Mouse (Mus musculus) left cerebral cortex, postnatal 10 days (tissue): ENCODE measurements around the gene Rpl13. TPM values are rescaled to one million over a fixed set of nuclear protein-coding genes. Genes with fewer than 3 reads are reported as not detected.

Experiments used
- DNase-seq, 2 experiments: peaks; one replicate each; pipeline ENCODE4 v3.0.0; 2021 to 2022; ENCODE audit warnings: low spot score in 2 of 2, mixed read lengths in 1 of 2; ENCODE audit errors: extremely low spot score in 1 of 2
- intact Hi-C: fragments of 180-260 bp; cut with DNase I; formaldehyde crosslinking; loops from one replicate; pipeline ENCODE4 v1.15.1; 2025
- microRNA-seq: library from miRNA; unstranded; fragments of <30 nt; microRNA quantifications from one replicate; pipeline ENCODE4 v1.2.0, GENCODE M21; 2022
- total RNA-seq, 2 experiments: library from RNA; stranded (reverse); gene quantifications; 2 replicates each; pipeline ENCODE4 v1.2.3; 2021

Gene Rpl13
- total RNA-seq, 2 experiments from 2014 or later: 451 to 456 TPM

DNA sequence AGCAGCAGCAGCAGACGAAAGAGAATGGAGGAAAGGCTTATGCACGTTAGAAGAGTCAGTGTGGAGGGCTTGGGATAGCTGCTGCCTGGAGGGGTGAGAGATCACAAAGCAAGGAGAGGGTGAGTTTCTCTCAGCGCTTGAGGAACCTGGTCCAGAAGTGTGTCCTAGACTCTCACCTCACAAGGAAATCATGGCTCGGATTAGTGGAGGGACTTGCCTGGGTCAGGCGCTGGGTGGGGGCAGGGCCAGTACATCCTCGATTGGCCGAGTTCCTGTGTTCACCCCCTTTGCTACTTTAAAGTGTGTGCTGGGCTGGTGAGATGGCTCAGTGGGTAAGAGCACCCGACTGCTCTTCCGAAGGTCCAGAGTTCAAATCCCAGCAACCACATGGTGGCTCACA lies 33.7 kb downstream of the Rpl13 start:
- intact Hi-C loops: no loop called here
- DNase-seq: no peak

GRCm38 (mm10) chr8:123136287-123136686 lies 34.1 kb downstream of the Rpl13 start:
- intact Hi-C loops: no loop called here
- DNase-seq: no peak

GRCm38 (mm10) chr8:123137645-123138077 lies 35.5 kb downstream of the Rpl13 start:
- intact Hi-C loops: no loop called here
- peak; percentile 31 to 74 for DNase-seq

GRCm38 (mm10) chr8:123138741-123139140 lies 36.6 kb downstream of the Rpl13 start:
- intact Hi-C loops: no loop called here
- no peak for DNase-seq

- intact Hi-C loops: no loop called here
- peak; percentile 79 to 82 for DNase-seq
Measured at GRCm38 (mm10) chr8:123141741-123142462, 39.8 kb downstream of the Rpl13 start.

DNA sequence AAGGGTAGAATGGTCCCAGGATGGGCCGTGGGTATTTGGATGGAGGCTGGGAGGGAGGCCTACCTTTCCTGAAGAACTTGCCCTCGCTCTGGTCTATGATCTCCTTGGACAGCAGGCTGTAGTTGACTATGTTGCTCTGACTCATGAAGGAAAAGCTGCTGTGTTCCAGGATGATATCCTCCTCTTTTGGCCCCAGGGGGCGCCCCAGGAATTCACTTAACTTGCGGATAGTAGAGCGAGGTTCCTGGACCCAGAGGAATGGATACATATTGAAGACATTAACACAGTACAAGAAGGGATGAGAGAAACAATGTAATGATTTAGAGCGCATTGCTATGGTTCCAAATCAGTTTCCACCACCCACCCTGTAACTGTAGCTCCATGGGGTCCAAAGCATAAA lies 43.1 kb downstream of the Rpl13 start:
- peak in 1 of 2 experiments; percentile 42 for DNase-seq
- intact Hi-C loops: loop anchor here (5.0 kb wide), 1 partner anchor 42 kb away; the partner anchor contains the start of gene Dpep1

DNA sequence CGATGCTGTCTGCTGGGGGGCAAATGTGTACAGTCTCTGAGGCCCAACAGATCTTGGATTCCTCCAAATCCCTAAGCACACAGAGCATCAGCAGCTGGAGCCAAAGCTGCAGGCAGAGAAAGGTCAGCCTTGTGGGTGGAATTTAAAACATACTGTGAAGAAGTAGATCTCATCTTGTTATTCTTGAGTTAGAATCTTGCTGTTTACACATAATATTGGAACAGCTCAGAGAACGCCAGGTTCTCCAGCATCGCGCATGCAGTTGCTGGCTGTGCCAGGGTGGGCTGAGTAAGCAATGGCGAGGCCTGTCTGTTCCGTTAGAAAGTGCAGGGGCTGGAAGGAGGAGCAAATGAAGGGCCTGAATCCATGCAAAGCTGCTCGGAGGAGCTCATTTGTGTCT lies 44.2 kb downstream of the Rpl13 start:
- intact Hi-C loops: loop anchor here (5.0 kb wide), 1 partner anchor 41 kb away; the partner anchor contains the start of gene Dpep1
- no peak for DNase-seq

- intact Hi-C loops: no loop called here
- DNase-seq: peak in 1 of 2 experiments; percentile 66
Measured at GRCm38 (mm10) chr8:123150737-123151171, 48.6 kb downstream of the Rpl13 start.

Small RNAs within 50 kb of the gene (microRNA-seq; reads per million reads assigned to microRNA genes)
- gene Mir7079 (not detected), gene Mir7080 (143 reads per million, percentile 60 among the genes with 10 or more reads in this experiment)

Other genes starting within 250 kb of the Rpl13 start
- gene Ankrd11, start 60.1 kb upstream of the Rpl13 start, total RNA-seq: 100 to 1,000 TPM; 137 to 138 TPM
- 10 to 100 TPM; 70.4 to 71.3 TPM for gene Spg7, start 39.4 kb upstream of the Rpl13 start, total RNA-seq
- 10 to 100 TPM; 75.7 to 94.1 TPM for gene Cpne7, start 15.0 kb downstream of the Rpl13 start, total RNA-seq
- gene Sult5a1, start 56.0 kb downstream of the Rpl13 start, total RNA-seq: not detected
- gene Dpep1, start 83.9 kb downstream of the Rpl13 start, total RNA-seq: not detected
- 100 to 1,000 TPM; 111 to 130 TPM for gene Chmp1a, start 110.4 kb downstream of the Rpl13 start, total RNA-seq
- 1 to 10 TPM; 6.3 to 7.5 TPM for gene Spata33, start 110.5 kb downstream of the Rpl13 start, total RNA-seq
- 10 to 100 TPM; 69.3 to 69.5 TPM for gene Cdk10, start 122.5 kb downstream of the Rpl13 start, total RNA-seq
- 100 to 1,000 TPM; 111 to 118 TPM for gene Spata2l, start 133.9 kb downstream of the Rpl13 start, total RNA-seq
- gene Zfp276, start 151.8 kb downstream of the Rpl13 start, total RNA-seq: 10 to 100 TPM; 21.6 to 25.2 TPM
- 10 to 100 TPM; 72.7 to 74.6 TPM for gene Vps9d1, start 152.0 kb downstream of the Rpl13 start, total RNA-seq
- 1 to 10 TPM; 4.0 to 4.1 TPM for gene Fanca, start 216.2 kb downstream of the Rpl13 start, total RNA-seq
- gene Spire2, start 230.4 kb downstream of the Rpl13 start, total RNA-seq: 10 to 100 TPM; 16.2 to 17.4 TPM